Mouse (Mus musculus): ENCODE measurements around the gene Smtn.
A peak's percentile ranks its signal among the peaks of the same experiment; 100 is the strongest.

Gene Smtn

GRCm38 (mm10) chr11:3527766-3528165 lies 12.6 kb downstream of the Smtn start:
- DNase-seq (ENCODE audit: low read depth, low spot score), result no peak

GRCm38 (mm10) chr11:3526979-3527738 lies 13.3 kb downstream of the Smtn start:
- no peak for DNase-seq (ENCODE audit: low read depth, low spot score)

GRCm38 (mm10) chr11:3526207-3526606 lies 14.2 kb downstream of the Smtn start:
- DNase-seq (ENCODE audit: low read depth, low spot score), result no peak

- DNase-seq (ENCODE audit: low read depth, low spot score), result no peak
Observed at GRCm38 (mm10) chr11:3525560-3525959, 14.9 kb downstream of the Smtn start.

- no peak for DNase-seq (ENCODE audit: low read depth, low spot score)
Observed at GRCm38 (mm10) chr11:3523840-3524582, 16.4 kb downstream of the Smtn start.

- DNase-seq (ENCODE audit: low read depth, low spot score), result no peak
Observed at GRCm38 (mm10) chr11:3522285-3523000, 18.0 kb downstream of the Smtn start.

GRCm38 (mm10) chr11:3521339-3522224 lies 18.8 kb downstream of the Smtn start:
- DNase-seq (ENCODE audit: low read depth, low spot score), result no peak

GRCm38 (mm10) chr11:3520919-3521318 lies 19.5 kb downstream of the Smtn start:
- no peak for DNase-seq (ENCODE audit: low read depth, low spot score)

- no peak for DNase-seq (ENCODE audit: low read depth, low spot score)
Observed at GRCm38 (mm10) chr11:3519756-3520398, 20.5 kb downstream of the Smtn start.

GRCm38 (mm10) chr11:3519051-3519726 lies 21.2 kb downstream of the Smtn start:
- DNase-seq (ENCODE audit: low read depth, low spot score), result no peak

GRCm38 (mm10) chr11:3517846-3518732 lies 22.3 kb downstream of the Smtn start:
- no peak for DNase-seq (ENCODE audit: low read depth, low spot score)

- DNase-seq (ENCODE audit: low read depth, low spot score), result peak; percentile 63
Observed at GRCm38 (mm10) chr11:3516859-3517845, 23.3 kb downstream of the Smtn start.

GRCm38 (mm10) chr11:3516121-3516520 lies 24.3 kb downstream of the Smtn start:
- DNase-seq (ENCODE audit: low read depth, low spot score), result no peak

GRCm38 (mm10) chr11:3515637-3516036 lies 24.8 kb downstream of the Smtn start:
- DNase-seq (ENCODE audit: low read depth, low spot score), result no peak

GRCm38 (mm10) chr11:3515216-3515615 lies 25.2 kb downstream of the Smtn start:
- no peak for DNase-seq (ENCODE audit: low read depth, low spot score)

- peak; percentile 76 for DNase-seq (ENCODE audit: low read depth, low spot score)
Observed at GRCm38 (mm10) chr11:3514529-3515054, 25.8 kb downstream of the Smtn start, which contains the start of gene Selenom. Gene Selenom (plus strand): TSS chr11:3514684.

- DNase-seq (ENCODE audit: low read depth, low spot score), result no peak
Observed at GRCm38 (mm10) chr11:3513291-3513690, 27.1 kb downstream of the Smtn start.

- no peak for DNase-seq (ENCODE audit: low read depth, low spot score)
Observed at GRCm38 (mm10) chr11:3510321-3510720, 30.1 kb downstream of the Smtn start.

Data from CD4-positive helper T cell, adult 2 months (primary cell).